Comparison of ENCODE assay signal across 9 mouse cellular contexts in the genomic region with DNA sequence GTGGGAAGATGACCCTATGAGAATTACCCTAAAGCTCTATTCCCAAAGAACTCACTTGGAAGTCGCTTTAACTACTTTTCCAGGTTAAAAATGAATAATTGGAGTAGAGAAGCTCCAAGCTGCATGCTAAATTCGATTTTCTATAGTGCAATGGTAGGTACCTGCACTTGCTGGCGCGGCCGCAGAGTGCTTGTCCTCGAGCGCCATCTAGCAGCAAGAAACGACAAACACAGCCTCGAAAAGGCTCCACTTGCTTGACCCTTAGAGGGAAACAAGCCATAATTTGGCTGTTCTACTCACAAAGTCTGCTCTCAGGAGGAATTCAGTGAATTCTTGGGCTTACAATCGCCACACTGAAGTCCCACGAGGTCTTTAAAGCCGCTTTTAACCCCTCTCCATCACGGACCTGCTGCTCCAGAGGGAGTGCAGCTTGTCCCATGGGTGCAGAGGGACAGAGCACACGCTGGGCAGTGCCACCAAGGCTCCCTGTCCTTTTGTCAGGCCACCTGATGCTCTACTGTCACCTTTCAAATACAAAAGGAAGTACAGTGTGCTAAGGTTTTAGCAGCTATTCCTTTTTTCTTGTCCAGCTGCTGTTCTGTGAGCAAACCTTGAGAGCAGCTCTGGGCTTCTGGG. TPM values are rescaled to one million over a fixed set of nuclear protein-coding genes. Genes with fewer than 3 reads are reported as not detected.
DNase-seq lines count a peak whose midpoint lies in the region; ATAC-seq and TF ChIP-seq lines count a peak whose summit lies in the region.
"Had no signal": no experiment of that assay in that cellular context is flagged by ENCODE, and none has a peak within 500 bp of the region (broad histone marks: within the 10 kb centered on the region; RNA-seq: fewer than 3 reads in every experiment).

No protein-coding gene starts in this region.

- H3K36me3 ChIP-seq in heart, adult 2 months (ENCODE audit: control insufficient read depth, insufficient read depth, low read length): no peaks in the 10 kb centered on the region
- H3K36me3 ChIP-seq in limb, embryonic 10.5 days: no peaks in the 10 kb centered on the region

- no peak for TF ChIP-seq POLR2A in heart, adult 2 months (IDR thresholded peaks at IDR 0.05; ENCODE audit: insufficient read depth, low read depth, low read length)

- no peak overlapping the region for H3K27ac ChIP-seq in heart, adult 2 months
- H3K27ac ChIP-seq in limb, embryonic 10.5 days: no peak overlapping the region

- intact Hi-C loops in heart, adult 2 months (cut with DNase I): loop anchor here (1.0 kb wide), 1 partner anchor 156 kb away; no protein-coding TSS in a partner anchor
- intact Hi-C loops in heart, postnatal 25 days (cut with DNase I): loop anchor here (1.0 kb wide), 1 partner anchor 157 kb away; no protein-coding TSS in a partner anchor

- H3K4me3 ChIP-seq in heart, adult 2 months: no peak overlapping the region
- no peak overlapping the region for H3K4me3 ChIP-seq in limb, embryonic 10.5 days
- H3K4me3 ChIP-seq: megakaryocyte, embryonic 14.5 days had no signal

- peak; percentile 94 for TF ChIP-seq CTCF in heart, adult 2 months (IDR thresholded peaks at IDR 0.05)

- 7% methylated on average over 14 of the region's 14 CpGs for WGBS in heart, adult 2 months
- WGBS in limb, embryonic 10.5 days: 8% methylated on average over 14 of the region's 14 CpGs

- DNase-seq in heart, adult 2 months: peak; percentile 39 to 63
- DNase-seq in heart, postnatal 25 days (ENCODE audit: low spot score): no peak
- peak; percentile 83 for DNase-seq in ES-CJ7 (ENCODE audit: low read depth, low spot score)
- peak; percentile 6 for DNase-seq in cerebellum, adult 11-12 months
- peak; percentile 56 for DNase-seq in gastrocnemius, postnatal 10 days
- peak; percentile 75 for DNase-seq in limb, embryonic 10.5 days (ENCODE audit: low spot score)
- peak; percentile 23 to 68 for DNase-seq in spleen, postnatal 10 days (ENCODE audit: low spot score in 2 of 2)

- no peaks in the 10 kb centered on the region for H3K4me1 ChIP-seq in heart, adult 2 months (ENCODE audit: control insufficient read depth, insufficient read depth, low read length)
- H3K4me1 ChIP-seq in limb, embryonic 10.5 days: no peaks in the 10 kb centered on the region

- H3K79me2 ChIP-seq in heart, adult 2 months (replicated peaks; ENCODE audit: control insufficient read depth, insufficient read depth, low read length): no peaks in the 10 kb centered on the region

- H3K9ac ChIP-seq in heart, adult 2 months (ENCODE audit: low read depth, low read length): no peak overlapping the region

- TF ChIP-seq EP300 in heart, adult 2 months (IDR thresholded peaks at IDR 0.05; ENCODE audit: insufficient read depth, low read depth, low read length): peak; percentile 56; the same call in 1 of the 2 replicates

- peak; percentile 63; the same call in 1 of the 2 replicates for ATAC-seq in monocyte, adult 5-6 weeks (replicated peaks; ENCODE audit: insufficient number of reproducible peaks, low FRiP score, low TSS enrichment, poor library complexity, severe bottlenecking)

- no peaks in the 10 kb centered on the region for H3K9me3 ChIP-seq in limb, embryonic 10.5 days (replicated peaks)
- H3K9me3 ChIP-seq: megakaryocyte, embryonic 14.5 days had no signal

- H3K27me3 ChIP-seq in heart, adult 2 months (ENCODE audit: control insufficient read depth, insufficient read depth, low read length): no peaks in the 10 kb centered on the region
- 0 out of 2 replicates have a peak, but pooled peaks cover 4% of the 10 kb centered on the region for H3K27me3 ChIP-seq in limb, embryonic 10.5 days (ENCODE audit: low read depth, poor library complexity, severe bottlenecking)

RNA-seq across cellular contexts. Expression of gene Fam163a, which starts 37.0 kb away (rescaled TPM):
- not detected for total RNA-seq in heart, adult 2 months (2021)
- polyA plus RNA-seq in heart, adult 2 months (2012; rRNA removed): 0.09 and 0.23 TPM in 2 replicates
- under 1 TPM in 1 of 2 experiments, not detected in 1; 0.06 TPM for total RNA-seq in heart, postnatal 25 days (2021)
- total RNA-seq in gastrocnemius, postnatal 10 days (2021): under 1 TPM; 0.05 to 0.07 TPM
- polyA plus RNA-seq in limb, embryonic 10.5 days (2016; fragmentation: Nextera tagmentation; extraction: Ambion mirVana): 0.33 and 0.34 TPM in 2 replicates
- not detected in 3 replicates for total RNA-seq in monocyte, adult 5-6 weeks (2017)
